Comparison of ENCODE assay signal across 13 mouse cellular contexts in the genomic region with DNA sequence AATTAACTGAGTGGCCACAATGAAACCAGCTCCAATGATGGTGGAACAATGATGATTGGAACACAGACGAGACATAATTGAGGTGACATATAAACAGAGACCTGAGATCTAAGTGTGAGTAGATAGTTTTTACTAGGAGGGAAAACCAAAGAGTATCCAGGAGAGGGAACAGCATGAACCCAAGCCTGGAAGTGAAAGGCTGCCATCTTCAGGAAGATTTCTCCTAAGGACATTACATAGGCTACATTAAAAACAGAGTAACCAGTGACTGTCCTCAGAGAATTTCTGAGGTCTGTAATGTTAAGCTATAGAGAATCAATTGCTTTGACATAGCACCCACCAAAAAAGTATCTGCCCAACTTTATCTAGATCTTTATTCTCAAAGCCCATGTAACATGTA.
DNase-seq lines count a peak whose midpoint lies in the region; ATAC-seq and TF ChIP-seq lines count a peak whose summit lies in the region.
"Had no signal": no experiment of that assay in that cellular context is flagged by ENCODE, and none has a peak within 500 bp of the region (broad histone marks: within the 10 kb centered on the region; RNA-seq: fewer than 3 reads in every experiment).

No protein-coding gene starts in this region.

- H3K27me3 ChIP-seq in heart, adult 2 months (ENCODE audit: control insufficient read depth, insufficient read depth, low read length): no peaks in the 10 kb centered on the region
- no peaks in the 10 kb centered on the region for H3K27me3 ChIP-seq in heart, embryonic 12.5 days (replicated peaks)
- H3K27me3 ChIP-seq in liver, adult 2 months (ENCODE audit: control insufficient read depth, insufficient read depth, low read length): no peaks in the 10 kb centered on the region
- H3K27me3 ChIP-seq in liver, embryonic 11.5 days (replicated peaks; ENCODE audit: control insufficient read depth, insufficient read depth, low read length): no peaks in the 10 kb centered on the region
- H3K27me3 ChIP-seq: limb, embryonic 13.5 days; neural tube, embryonic 12.5 days had no signal

- TF ChIP-seq CTCF in heart, adult 2 months (IDR thresholded peaks at IDR 0.05): peak; percentile 50
- no peak; the same call in 1 of the 2 replicates for TF ChIP-seq CTCF in liver, adult 2 months (IDR thresholded peaks at IDR 0.05; ENCODE audit: low read depth, low read length)

- TF ChIP-seq POLR2A in heart, adult 2 months (IDR thresholded peaks at IDR 0.05; ENCODE audit: insufficient read depth, low read depth, low read length): no peak
- no peak for TF ChIP-seq POLR2A in liver, adult 2 months (IDR thresholded peaks at IDR 0.05; ENCODE audit: extremely low read depth, insufficient read depth, low read length)

- no peak overlapping the region for H3K4me2 ChIP-seq in heart, embryonic 12.5 days
- H3K4me2 ChIP-seq in liver, embryonic 11.5 days: no peak overlapping the region
- H3K4me2 ChIP-seq: limb, embryonic 13.5 days; neural tube, embryonic 12.5 days had no signal

- ATAC-seq in heart, embryonic 12.5 days (ENCODE audit: insufficient number of reproducible peaks, low FRiP score): no peak
- ATAC-seq in liver, embryonic 11.5 days (replicated peaks; ENCODE audit: low FRiP score): no peak

- H3K4me3 ChIP-seq in heart, adult 2 months: no peak overlapping the region
- no peak overlapping the region for H3K4me3 ChIP-seq in heart, embryonic 12.5 days
- no peak overlapping the region for H3K4me3 ChIP-seq in liver, adult 2 months (ENCODE audit: insufficient read depth, low read depth, low read length)
- no peak overlapping the region for H3K4me3 ChIP-seq in liver, embryonic 11.5 days (ENCODE audit: low read depth, low read length)
- H3K4me3 ChIP-seq: limb, embryonic 13.5 days; neural tube, embryonic 12.5 days had no signal

- H3K9me3 ChIP-seq in heart, embryonic 12.5 days (replicated peaks): no peaks in the 10 kb centered on the region
- no peaks in the 10 kb centered on the region for H3K9me3 ChIP-seq in liver, embryonic 11.5 days (ENCODE audit: control insufficient read depth, low read length)
- H3K9me3 ChIP-seq: limb, embryonic 13.5 days; neural tube, embryonic 12.5 days had no signal

- no peaks in the 10 kb centered on the region for H3K36me3 ChIP-seq in heart, adult 2 months (ENCODE audit: control insufficient read depth, insufficient read depth, low read length)
- no peaks in the 10 kb centered on the region for H3K36me3 ChIP-seq in heart, embryonic 12.5 days
- no peaks in the 10 kb centered on the region for H3K36me3 ChIP-seq in liver, adult 2 months (ENCODE audit: control insufficient read depth, insufficient read depth, low read length)
- H3K36me3 ChIP-seq in liver, embryonic 11.5 days (ENCODE audit: control insufficient read depth, insufficient read depth, low read length): no peaks in the 10 kb centered on the region
- H3K36me3 ChIP-seq: limb, embryonic 13.5 days; neural tube, embryonic 12.5 days had no signal

- no peak overlapping the region for H3K9ac ChIP-seq in heart, adult 2 months (ENCODE audit: low read depth, low read length)
- H3K9ac ChIP-seq in heart, embryonic 12.5 days: no peak overlapping the region
- no peak overlapping the region for H3K9ac ChIP-seq in liver, adult 2 months (ENCODE audit: low read depth, low read length)
- no peak overlapping the region for H3K9ac ChIP-seq in liver, embryonic 11.5 days (ENCODE audit: low read depth, low read length)
- H3K9ac ChIP-seq: limb, embryonic 13.5 days; neural tube, embryonic 12.5 days had no signal

- 37% methylated on average over 1 of the region's 1 CpGs for WGBS in heart, adult 2 months
- WGBS in heart, embryonic 12.5 days: 51% methylated on average over 1 of the region's 1 CpGs
- 40% methylated on average over 1 of the region's 1 CpGs for WGBS in liver, adult 2 months
- 52% methylated on average over 1 of the region's 1 CpGs for WGBS in liver, embryonic 11.5 days

- H3K4me1 ChIP-seq in heart, adult 2 months (ENCODE audit: control insufficient read depth, insufficient read depth, low read length): no peaks in the 10 kb centered on the region
- H3K4me1 ChIP-seq in heart, embryonic 12.5 days (replicated peaks): no peaks in the 10 kb centered on the region
- no peaks in the 10 kb centered on the region for H3K4me1 ChIP-seq in liver, adult 2 months (ENCODE audit: control insufficient read depth, insufficient read depth, low read length)
- H3K4me1 ChIP-seq in liver, embryonic 11.5 days (replicated peaks; ENCODE audit: control insufficient read depth, insufficient read depth, low read length): no peaks in the 10 kb centered on the region
- H3K4me1 ChIP-seq: neural tube, embryonic 12.5 days had no signal

- H3K27ac ChIP-seq in heart, adult 2 months: no peak overlapping the region
- H3K27ac ChIP-seq in heart, embryonic 12.5 days (ENCODE audit: poor library complexity, severe bottlenecking): no peak overlapping the region
- H3K27ac ChIP-seq in liver, adult 2 months (replicated peaks; ENCODE audit: insufficient read depth, low read depth, low read length): no peak overlapping the region
- H3K27ac ChIP-seq in liver, embryonic 11.5 days (ENCODE audit: low read depth, low read length): no peak overlapping the region
- H3K27ac ChIP-seq: limb, embryonic 13.5 days; macrophage; neural tube, embryonic 12.5 days had no signal

- TF ChIP-seq EP300 in heart, adult 2 months (IDR thresholded peaks at IDR 0.05; ENCODE audit: insufficient read depth, low read depth, low read length): no peak

- H3K79me2 ChIP-seq in heart, adult 2 months (replicated peaks; ENCODE audit: control insufficient read depth, insufficient read depth, low read length): no peaks in the 10 kb centered on the region
- no peaks in the 10 kb centered on the region for H3K79me2 ChIP-seq in liver, adult 2 months (ENCODE audit: control insufficient read depth, insufficient read depth, low read length)

- DNase-seq in heart, adult 2 months: no peak
- peak; percentile 13 for DNase-seq in liver, adult 2 months (ENCODE audit: extremely low read depth, low read depth, low spot score)
- DNase-seq in liver, embryonic 11.5 days (ENCODE audit: low spot score): no peak
- DNase-seq in brain, adult 2 months (ENCODE audit: low read depth, low spot score): peak; percentile 50
- peak; percentile 2 for DNase-seq in lung, postnatal 14 days
- DNase-seq in ovary, postnatal 36 days (ENCODE audit: low spot score): no peak
- no peak for DNase-seq in adrenal gland, postnatal 14 days
- DNase-seq: cerebellum, postnatal 25 days; midbrain, embryonic 14.5 days had no signal

- intact Hi-C loops in heart, adult 2 months (cut with DNase I): no loop called here

Comparison
In these comparisons a context has a peak if more than half of its experiments do, and no peak if none do; other contexts are left out.
1. DNase-seq: peak in liver, adult 2 months (single experiment), brain, adult 2 months (single experiment) and lung, postnatal 14 days (single experiment); none in heart, adult 2 months (0 of 2), liver, embryonic 11.5 days (single experiment), ovary, postnatal 36 days (single experiment) and adrenal gland, postnatal 14 days (single experiment).